Mouse (Mus musculus): ENCODE results near the gene Uchl5. TPM values are rescaled to one million over a fixed set of nuclear protein-coding genes. Genes with fewer than 3 reads are reported as not detected.

Gene Uchl5
- polyA plus RNA-seq, 2 experiments, result 19.9 to 63.8 TPM

DNA sequence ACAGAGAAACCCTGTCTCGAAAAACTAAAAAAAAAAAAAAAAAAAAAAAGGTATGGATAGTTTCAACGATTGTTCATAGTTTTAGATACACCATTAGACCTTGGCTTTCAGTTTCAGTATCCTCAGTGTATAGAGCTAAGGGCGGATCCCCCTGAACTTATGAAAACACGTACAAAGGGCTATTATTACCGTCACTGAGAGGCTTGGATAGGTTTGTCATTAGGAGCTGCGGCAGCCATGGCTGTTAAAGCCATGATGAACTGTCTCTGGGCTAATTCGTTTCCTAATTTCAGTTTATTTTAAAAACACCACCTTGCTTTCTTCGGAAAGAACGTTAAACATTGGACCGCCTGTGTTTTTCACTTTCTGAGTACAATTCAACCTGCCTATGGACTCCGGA, 38.3 kb upstream of the Uchl5 start:
- H3K4me2 ChIP-seq (replicated peaks; ENCODE audit: low read depth, low read length, severe bottlenecking), result peak overlapping the region; percentile 72
- H3K9ac ChIP-seq (ENCODE audit: low read depth, low read length, severe bottlenecking), result peak overlapping the region; percentile 87
- H3K27ac ChIP-seq (replicated peaks; ENCODE audit: low read depth, low read length), result no peak overlapping the region
- peaks cover 3% of the 10 kb centered on the region; the same call in 1 of the 2 replicates for H3K4me1 ChIP-seq (ENCODE audit: control insufficient read depth, insufficient read depth, low read length)
- peaks cover 15% of the 10 kb centered on the region for H3K36me3 ChIP-seq (ENCODE audit: control insufficient read depth, insufficient read depth, low read length)
- TF ChIP-seq POLR2A (IDR thresholded peaks at IDR 0.05; ENCODE audit: borderline replicate concordance, extremely low read depth, insufficient read depth, insufficient read length), result no peak
- H3K9me3 ChIP-seq (ENCODE audit: control insufficient read depth, low read length), result no peaks in the 10 kb centered on the region
- H3K4me3 ChIP-seq (replicated peaks; ENCODE audit: low read length), result peak overlapping the region; percentile 77
- H3K27me3 ChIP-seq (ENCODE audit: control insufficient read depth, insufficient read depth, low read length), result no peaks in the 10 kb centered on the region
- ATAC-seq (ENCODE audit: low FRiP score, low read depth) (no peak), DNase-seq (ENCODE audit: low spot score) (no peak)
- 25% methylated on average over 11 of the region's 11 CpGs for WGBS

GRCm38 (mm10) chr1:143739361-143740350, 37.4 kb upstream of the Uchl5 start:
- H3K4me3 ChIP-seq (replicated peaks; ENCODE audit: low read length), result peak overlapping the region; percentile 77
- peak overlapping the region; percentile 77 for H3K27ac ChIP-seq (replicated peaks; ENCODE audit: low read depth, low read length)
- peak; percentile 88 for ATAC-seq (ENCODE audit: low FRiP score, low read depth)
- H3K27me3 ChIP-seq (ENCODE audit: control insufficient read depth, insufficient read depth, low read length), result no peaks in the 10 kb centered on the region
- H3K9me3 ChIP-seq (ENCODE audit: control insufficient read depth, low read length), result no peaks in the 10 kb centered on the region
- under 1% methylated on average over 60 of the region's 71 CpGs for WGBS
- H3K9ac ChIP-seq (ENCODE audit: low read depth, low read length, severe bottlenecking), result peak overlapping the region; percentile 87
- H3K4me2 ChIP-seq (replicated peaks; ENCODE audit: low read depth, low read length, severe bottlenecking), result peak overlapping the region; percentile 72
- DNase-seq (ENCODE audit: low spot score), result peak; percentile 77
- peaks cover 3% of the 10 kb centered on the region; the same call in 1 of the 2 replicates for H3K4me1 ChIP-seq (ENCODE audit: control insufficient read depth, insufficient read depth, low read length)
- peaks cover 16% of the 10 kb centered on the region for H3K36me3 ChIP-seq (ENCODE audit: control insufficient read depth, insufficient read depth, low read length)
- TF ChIP-seq POLR2A (IDR thresholded peaks at IDR 0.05; ENCODE audit: borderline replicate concordance, extremely low read depth, insufficient read depth, insufficient read length), result no peak

- peak overlapping the region; percentile 72; the same call in 1 of the 2 replicates for H3K4me2 ChIP-seq (replicated peaks; ENCODE audit: low read depth, low read length, severe bottlenecking)
- no peak for TF ChIP-seq POLR2A (IDR thresholded peaks at IDR 0.05; ENCODE audit: borderline replicate concordance, extremely low read depth, insufficient read depth, insufficient read length)
- no peak for ATAC-seq (ENCODE audit: low FRiP score, low read depth)
These were observed 36.5 kb upstream of the Uchl5 start for GRCm38 (mm10) chr1:143740581-143740980.

GRCm38 (mm10) chr1:143741331-143741730, 35.7 kb upstream of the Uchl5 start:
- Histone ChIP-seq H3K4me2 (replicated peaks; ENCODE audit: low read depth, low read length, severe bottlenecking) (no peak overlapping the region), H3K9ac (ENCODE audit: low read depth, low read length, severe bottlenecking) (no peak overlapping the region), H3K36me3 (ENCODE audit: control insufficient read depth, insufficient read depth, low read length) (peaks cover 32% of the 10 kb centered on the region), H3K27ac (replicated peaks; ENCODE audit: low read depth, low read length) (no peak overlapping the region), H3K9me3 (ENCODE audit: control insufficient read depth, low read length) (no peaks in the 10 kb centered on the region), H3K4me1 (ENCODE audit: control insufficient read depth, insufficient read depth, low read length) (peaks cover 3% of the 10 kb centered on the region; the same call in 1 of the 2 replicates), H3K27me3 (ENCODE audit: control insufficient read depth, insufficient read depth, low read length) (no peaks in the 10 kb centered on the region), H3K4me3 (replicated peaks; ENCODE audit: low read length) (no peak overlapping the region)
- no peak for ATAC-seq (ENCODE audit: low FRiP score, low read depth)
- TF ChIP-seq POLR2A (IDR thresholded peaks at IDR 0.05; ENCODE audit: borderline replicate concordance, extremely low read depth, insufficient read depth, insufficient read length), result no peak
- DNase-seq (ENCODE audit: low spot score), result no peak
- 82% methylated on average over 5 of the region's 5 CpGs for WGBS

More at GRCm38 (mm10) chr1:143740581-143740980, 36.5 kb upstream of the Uchl5 start:
- Histone ChIP-seq H3K4me1 (ENCODE audit: control insufficient read depth, insufficient read depth, low read length) (peaks cover 3% of the 10 kb centered on the region; the same call in 1 of the 2 replicates), H3K36me3 (ENCODE audit: control insufficient read depth, insufficient read depth, low read length) (peaks cover 25% of the 10 kb centered on the region), H3K27ac (replicated peaks; ENCODE audit: low read depth, low read length) (no peak overlapping the region), H3K9me3 (ENCODE audit: control insufficient read depth, low read length) (no peaks in the 10 kb centered on the region), H3K27me3 (ENCODE audit: control insufficient read depth, insufficient read depth, low read length) (no peaks in the 10 kb centered on the region), H3K9ac (ENCODE audit: low read depth, low read length, severe bottlenecking) (no peak overlapping the region), H3K4me3 (replicated peaks; ENCODE audit: low read length) (no peak overlapping the region)
- DNase-seq (ENCODE audit: low spot score), result no peak
- 71% methylated on average over 10 of the region's 10 CpGs for WGBS

- Histone ChIP-seq H3K4me2 (replicated peaks; ENCODE audit: low read depth, low read length, severe bottlenecking) (no peak overlapping the region), H3K27me3 (ENCODE audit: control insufficient read depth, insufficient read depth, low read length) (no peaks in the 10 kb centered on the region), H3K4me3 (replicated peaks; ENCODE audit: low read length) (no peak overlapping the region), H3K9ac (ENCODE audit: low read depth, low read length, severe bottlenecking) (no peak overlapping the region), H3K4me1 (ENCODE audit: control insufficient read depth, insufficient read depth, low read length) (peaks cover 3% of the 10 kb centered on the region; the same call in 1 of the 2 replicates), H3K36me3 (ENCODE audit: control insufficient read depth, insufficient read depth, low read length) (peaks cover 41% of the 10 kb centered on the region), H3K27ac (replicated peaks; ENCODE audit: low read depth, low read length) (no peak overlapping the region), H3K9me3 (ENCODE audit: control insufficient read depth, low read length) (no peaks in the 10 kb centered on the region)
- no peak for TF ChIP-seq POLR2A (IDR thresholded peaks at IDR 0.05; ENCODE audit: borderline replicate concordance, extremely low read depth, insufficient read depth, insufficient read length)
- DNase-seq (ENCODE audit: low spot score) (no peak), ATAC-seq (ENCODE audit: low FRiP score, low read depth) (no peak)
- 93% methylated on average over 6 of the region's 6 CpGs for WGBS
These were observed 34.9 kb upstream of the Uchl5 start for GRCm38 (mm10) chr1:143742186-143742585.
